Mouse (Mus musculus): ENCODE data around the gene Ralb. TPM values are rescaled to one million over a fixed set of nuclear protein-coding genes. Genes with fewer than 3 reads are reported as not detected.

The Ralb gene
- polyA plus RNA-seq, 1 experiment: 16.0 TPM

GRCm38 (mm10) chr1:119536122-119536521 is 31.5 kb upstream of the Ralb start:
- no peak overlapping the region for H3K4me3 ChIP-seq (ENCODE audit: control insufficient read depth, low read depth, low read length)
- no peak overlapping the region for H3K27ac ChIP-seq (ENCODE audit: control insufficient read depth, insufficient read depth, low read depth, low read length)
- no peak for TF ChIP-seq POLR2A (IDR thresholded peaks at IDR 0.05; ENCODE audit: control insufficient read depth, low read depth, low read length)
- TF ChIP-seq CTCF (IDR thresholded peaks at IDR 0.05; ENCODE audit: control insufficient read depth, insufficient read depth, insufficient replicate concordance, low read depth, low read length): no peak

GRCm38 (mm10) chr1:119534341-119534740 is 29.7 kb upstream of the Ralb start:
- H3K36me3 ChIP-seq (ENCODE audit: control insufficient read depth, insufficient read depth, low read length): no peaks in the 10 kb centered on the region
- H3K4me1 ChIP-seq (ENCODE audit: control insufficient read depth, insufficient read depth, low read length): no peaks in the 10 kb centered on the region
- TF ChIP-seq POLR2A (IDR thresholded peaks at IDR 0.05; ENCODE audit: control insufficient read depth, low read depth, low read length) (no peak), CTCF (IDR thresholded peaks at IDR 0.05; ENCODE audit: control insufficient read depth, insufficient read depth, insufficient replicate concordance, low read depth, low read length) (no peak)
- H3K27ac ChIP-seq (ENCODE audit: control insufficient read depth, insufficient read depth, low read depth, low read length): no peak overlapping the region
- H3K27me3 ChIP-seq (ENCODE audit: control insufficient read depth, insufficient read depth, low read length): no peaks in the 10 kb centered on the region
- H3K4me3 ChIP-seq (ENCODE audit: control insufficient read depth, low read depth, low read length): no peak overlapping the region

More at GRCm38 (mm10) chr1:119536122-119536521, 31.5 kb upstream of the Ralb start:
- Histone ChIP-seq H3K4me1 (ENCODE audit: control insufficient read depth, insufficient read depth, low read length) (no peaks in the 10 kb centered on the region), H3K27me3 (ENCODE audit: control insufficient read depth, insufficient read depth, low read length) (no peaks in the 10 kb centered on the region), H3K36me3 (ENCODE audit: control insufficient read depth, insufficient read depth, low read length) (no peaks in the 10 kb centered on the region)

GRCm38 (mm10) chr1:119533093-119533805 is 28.7 kb upstream of the Ralb start:
- no peaks in the 10 kb centered on the region for H3K27me3 ChIP-seq (ENCODE audit: control insufficient read depth, insufficient read depth, low read length)
- H3K27ac ChIP-seq (ENCODE audit: control insufficient read depth, insufficient read depth, low read depth, low read length): no peak overlapping the region
- TF ChIP-seq CTCF (IDR thresholded peaks at IDR 0.05; ENCODE audit: control insufficient read depth, insufficient read depth, insufficient replicate concordance, low read depth, low read length) (no peak), POLR2A (IDR thresholded peaks at IDR 0.05; ENCODE audit: control insufficient read depth, low read depth, low read length) (no peak)
- H3K4me3 ChIP-seq (ENCODE audit: control insufficient read depth, low read depth, low read length): no peak overlapping the region
- H3K4me1 ChIP-seq (ENCODE audit: control insufficient read depth, insufficient read depth, low read length): no peaks in the 10 kb centered on the region
- no peaks in the 10 kb centered on the region for H3K36me3 ChIP-seq (ENCODE audit: control insufficient read depth, insufficient read depth, low read length)

GRCm38 (mm10) chr1:119532165-119532564 is 27.6 kb upstream of the Ralb start:
- Histone ChIP-seq H3K27ac (ENCODE audit: control insufficient read depth, insufficient read depth, low read depth, low read length) (no peak overlapping the region), H3K4me3 (ENCODE audit: control insufficient read depth, low read depth, low read length) (no peak overlapping the region), H3K36me3 (ENCODE audit: control insufficient read depth, insufficient read depth, low read length) (no peaks in the 10 kb centered on the region), H3K4me1 (ENCODE audit: control insufficient read depth, insufficient read depth, low read length) (no peaks in the 10 kb centered on the region), H3K27me3 (ENCODE audit: control insufficient read depth, insufficient read depth, low read length) (no peaks in the 10 kb centered on the region)
- no peak for TF ChIP-seq CTCF (IDR thresholded peaks at IDR 0.05; ENCODE audit: control insufficient read depth, insufficient read depth, insufficient replicate concordance, low read depth, low read length)
- TF ChIP-seq POLR2A (IDR thresholded peaks at IDR 0.05; ENCODE audit: control insufficient read depth, low read depth, low read length): no peak

GRCm38 (mm10) chr1:119530941-119531340 is 26.3 kb upstream of the Ralb start:
- Histone ChIP-seq H3K27me3 (ENCODE audit: control insufficient read depth, insufficient read depth, low read length) (no peaks in the 10 kb centered on the region), H3K27ac (ENCODE audit: control insufficient read depth, insufficient read depth, low read depth, low read length) (no peak overlapping the region), H3K36me3 (ENCODE audit: control insufficient read depth, insufficient read depth, low read length) (no peaks in the 10 kb centered on the region), H3K4me1 (ENCODE audit: control insufficient read depth, insufficient read depth, low read length) (peaks cover 6% of the 10 kb centered on the region), H3K4me3 (ENCODE audit: control insufficient read depth, low read depth, low read length) (no peak overlapping the region)
- TF ChIP-seq POLR2A (IDR thresholded peaks at IDR 0.05; ENCODE audit: control insufficient read depth, low read depth, low read length) (no peak), CTCF (IDR thresholded peaks at IDR 0.05; ENCODE audit: control insufficient read depth, insufficient read depth, insufficient replicate concordance, low read depth, low read length) (no peak)

- Histone ChIP-seq H3K4me1 (ENCODE audit: control insufficient read depth, insufficient read depth, low read length) (peaks cover 15% of the 10 kb centered on the region), H3K27ac (ENCODE audit: control insufficient read depth, insufficient read depth, low read depth, low read length) (peak within 1 kb of the TSS; percentile 90), H3K27me3 (ENCODE audit: control insufficient read depth, insufficient read depth, low read length) (no peaks in the 10 kb centered on the region), H3K4me3 (ENCODE audit: control insufficient read depth, low read depth, low read length) (peak within 1 kb of the TSS; percentile 91), H3K36me3 (ENCODE audit: control insufficient read depth, insufficient read depth, low read length) (no peaks in the 10 kb centered on the region)
- no peak; the same call in 1 of the 2 replicates for TF ChIP-seq CTCF (IDR thresholded peaks at IDR 0.05; ENCODE audit: control insufficient read depth, insufficient read depth, insufficient replicate concordance, low read depth, low read length)
- no peak; the same call in none of the 2 replicates for TF ChIP-seq POLR2A (IDR thresholded peaks at IDR 0.05; ENCODE audit: control insufficient read depth, low read depth, low read length)
These were observed 21.3 kb upstream of the Ralb start, which contains the start of gene Tmem185b for GRCm38 (mm10) chr1:119525689-119526591. Tmem185b (plus strand) TSS chr1:119526160.

GRCm38 (mm10) chr1:119525004-119525444 is 20.4 kb upstream of the Ralb start:
- TF ChIP-seq POLR2A (IDR thresholded peaks at IDR 0.05; ENCODE audit: control insufficient read depth, low read depth, low read length) (no peak), CTCF (IDR thresholded peaks at IDR 0.05; ENCODE audit: control insufficient read depth, insufficient read depth, insufficient replicate concordance, low read depth, low read length) (no peak)
- peaks cover 15% of the 10 kb centered on the region for H3K4me1 ChIP-seq (ENCODE audit: control insufficient read depth, insufficient read depth, low read length)
- peak overlapping the region; percentile 63 for H3K27ac ChIP-seq (ENCODE audit: control insufficient read depth, insufficient read depth, low read depth, low read length)
- H3K4me3 ChIP-seq (ENCODE audit: control insufficient read depth, low read depth, low read length): peak overlapping the region; percentile 91
- no peaks in the 10 kb centered on the region for H3K27me3 ChIP-seq (ENCODE audit: control insufficient read depth, insufficient read depth, low read length)
- H3K36me3 ChIP-seq (ENCODE audit: control insufficient read depth, insufficient read depth, low read length): no peaks in the 10 kb centered on the region

Data from testis, adult 2 months (tissue).